Mouse (Mus musculus) thymus, adult 2 months (tissue): ENCODE measurements around the gene Gm9747. TPM values are rescaled to one million over a fixed set of nuclear protein-coding genes. Genes with fewer than 3 reads are reported as not detected.

Experiments used
- DNase-seq: peaks from one replicate; pipeline ENCODE4 v3.0.0; 2021
- H3K27ac ChIP-seq: fragments of 200-500 bp; 2 replicates; pipeline ENCODE4 v1.5.1; 2012; ENCODE audit warnings: low read length, control low read depth; ENCODE audit not compliant: control insufficient read depth, insufficient read depth
- H3K27me3 ChIP-seq: fragments of 200-500 bp; 2 replicates; pipeline ENCODE4 v1.6.1; 2012; ENCODE audit warnings: mild to moderate bottlenecking, low read length, moderate library complexity, mixed read lengths; ENCODE audit not compliant: control insufficient read depth, insufficient read depth
- H3K36me3 ChIP-seq: fragments of 200-500 bp; 2 replicates; pipeline ENCODE4 v1.6.1; 2012; ENCODE audit warnings: mild to moderate bottlenecking, low read length, moderate library complexity; ENCODE audit not compliant: control insufficient read depth, insufficient read depth
- H3K4me1 ChIP-seq: fragments of 200-500 bp; replicated peaks from 2 replicates; pipeline ENCODE4 v1.6.1; 2012; ENCODE audit warnings: low read length; ENCODE audit not compliant: control insufficient read depth, insufficient read depth
- H3K4me3 ChIP-seq: fragments of 200-500 bp; 2 replicates; pipeline ENCODE4 v1.5.1; 2012; ENCODE audit warnings: mild to moderate bottlenecking, low read length, control low read depth, moderate library complexity; ENCODE audit not compliant: control insufficient read depth, insufficient read depth
- CTCF ChIP-seq: fragments of 200-500 bp; IDR thresholded peaks from 2 replicates; pipeline ENCODE4 v1.5.1; 2012; ENCODE audit warnings: mild to moderate bottlenecking, control low read depth, low read length, moderate library complexity, borderline replicate concordance; ENCODE audit not compliant: control insufficient read depth, poor library complexity, insufficient read depth; ENCODE audit errors: extremely low read depth
- POLR2A ChIP-seq: fragments of 200-500 bp; IDR thresholded peaks from 2 replicates; pipeline ENCODE4 v1.6.1; 2012; ENCODE audit warnings: mild to moderate bottlenecking, low read length, control low read depth, moderate library complexity; ENCODE audit not compliant: control insufficient read depth, poor library complexity, insufficient read depth; ENCODE audit errors: extremely low read depth
- WGBS: fragments of 180-500 bp; shearing (Covaris S2); methylation state at CpG from one replicate; pipeline ENCODE4 v1.1.7; 2018; 5-methylcytosine and 5-hydroxymethylcytosine counted together
- polyA plus RNA-seq: library from polyadenylated mRNA; depleted of rRNA; stranded (reverse); fragments of >200 nt; gene quantifications from 2 replicates; pipeline ENCODE4 v1.2.3, GENCODE M21; 2012

Gene Gm9747
- polyA plus RNA-seq, 1 experiment: not detected

GRCm38 (mm10) chr1:82235455-82236104 lies 2.7 kb downstream of the Gm9747 start:
- WGBS: 88% methylated on average over 3 of the region's 3 CpGs
- Histone ChIP-seq H3K4me3 (no peak overlapping the region), H3K27me3 (no peaks in the 10 kb centered on the region), H3K36me3 (no peaks in the 10 kb centered on the region), H3K4me1 (no peaks in the 10 kb centered on the region), H3K27ac (no peak overlapping the region)
- no peak for DNase-seq
- TF ChIP-seq POLR2A (no peak), CTCF (no peak)

GRCm38 (mm10) chr1:82238245-82238644 lies 5.3 kb downstream of the Gm9747 start:
- no peak for DNase-seq
- no peak for TF ChIP-seq POLR2A
- TF ChIP-seq CTCF: no peak
- 88% methylated on average over 4 of the region's 4 CpGs for WGBS

GRCm38 (mm10) chr1:82239409-82240201 lies 6.7 kb downstream of the Gm9747 start:
- WGBS: 93% methylated on average over 3 of the region's 3 CpGs
- no peak overlapping the region for H3K27ac ChIP-seq

More at GRCm38 (mm10) chr1:82238245-82238644, 5.3 kb downstream of the Gm9747 start:
- Histone ChIP-seq H3K4me3 (no peak overlapping the region), H3K4me1 (no peaks in the 10 kb centered on the region), H3K27ac (no peak overlapping the region), H3K36me3 (no peaks in the 10 kb centered on the region), H3K27me3 (no peaks in the 10 kb centered on the region)

GRCm38 (mm10) chr1:82243260-82243825 lies 10.4 kb downstream of the Gm9747 start:
- Histone ChIP-seq H3K4me3 (no peak overlapping the region), H3K36me3 (no peaks in the 10 kb centered on the region), H3K27me3 (no peaks in the 10 kb centered on the region), H3K27ac (no peak overlapping the region), H3K4me1 (no peaks in the 10 kb centered on the region)
- no peak for TF ChIP-seq CTCF
- TF ChIP-seq POLR2A: no peak
- 89% methylated on average over 6 of the region's 6 CpGs for WGBS
- no peak for DNase-seq

More at GRCm38 (mm10) chr1:82239409-82240201, 6.7 kb downstream of the Gm9747 start:
- no peak for DNase-seq
- TF ChIP-seq POLR2A (no peak), CTCF (no peak)
- no peak overlapping the region for H3K4me3 ChIP-seq
- H3K4me1 ChIP-seq: no peaks in the 10 kb centered on the region
- H3K36me3 ChIP-seq: no peaks in the 10 kb centered on the region
- H3K27me3 ChIP-seq: no peaks in the 10 kb centered on the region

GRCm38 (mm10) chr1:82245002-82245401 lies 12.1 kb downstream of the Gm9747 start:
- WGBS: 44% methylated on average over 5 of the region's 5 CpGs
- TF ChIP-seq CTCF (no peak), POLR2A (no peak)
- Histone ChIP-seq H3K36me3 (no peaks in the 10 kb centered on the region), H3K27ac (no peak overlapping the region), H3K4me3 (no peak overlapping the region), H3K4me1 (no peaks in the 10 kb centered on the region), H3K27me3 (no peaks in the 10 kb centered on the region)
- no peak for DNase-seq

GRCm38 (mm10) chr1:82247221-82247951 lies 14.5 kb downstream of the Gm9747 start:
- no peak overlapping the region for H3K4me3 ChIP-seq
- no peak for DNase-seq
- no peaks in the 10 kb centered on the region for H3K4me1 ChIP-seq
- no peaks in the 10 kb centered on the region for H3K27me3 ChIP-seq
- 86% methylated on average over 10 of the region's 10 CpGs for WGBS
- H3K27ac ChIP-seq: no peak overlapping the region
- no peak for TF ChIP-seq POLR2A
- TF ChIP-seq CTCF: no peak
- no peaks in the 10 kb centered on the region for H3K36me3 ChIP-seq
